8 mouse cellular contexts compared by ENCODE assay signal in genomic region chr1:134063773-134064125, GRCm38 (mm10). TPM values are rescaled to one million over a fixed set of nuclear protein-coding genes. Genes with fewer than 3 reads are reported as not detected.
DNase-seq lines count a peak whose midpoint lies in the region; TF ChIP-seq lines count a peak whose summit lies in the region.

No protein-coding gene starts in this region.

- H3K27ac ChIP-seq in embryonic facial prominence, embryonic 10.5 days (replicated peaks): peak overlapping the region; percentile 94
- H3K27ac ChIP-seq in liver, adult 2 months (replicated peaks; ENCODE audit: insufficient read depth, low read depth, low read length): peak overlapping the region; percentile 78

- peaks cover 90% of the 10 kb centered on the region for H3K4me1 ChIP-seq in embryonic facial prominence, embryonic 10.5 days
- peaks cover 20% of the 10 kb centered on the region for H3K4me1 ChIP-seq in liver, adult 2 months (ENCODE audit: control insufficient read depth, insufficient read depth, low read length)

- peak overlapping the region; percentile 44 for H3K4me3 ChIP-seq in embryonic facial prominence, embryonic 10.5 days
- peak overlapping the region; percentile 35; the same call in 1 of the 2 replicates for H3K4me3 ChIP-seq in liver, adult 2 months (ENCODE audit: insufficient read depth, low read depth, low read length)

- no peak for TF ChIP-seq CTCF in liver, adult 2 months (IDR thresholded peaks at IDR 0.05; ENCODE audit: low read depth, low read length)

- peak overlapping the region; percentile 65 for H3K9ac ChIP-seq in liver, adult 2 months (ENCODE audit: low read depth, low read length)

- peak; percentile 68 to 71 for DNase-seq in B cell, adult 2 months
- no peak for DNase-seq in embryonic facial prominence, embryonic 10.5 days (ENCODE audit: low spot score)
- DNase-seq in heart, postnatal 36 days: peak; percentile 57 to 61
- no peak for DNase-seq in liver, adult 2 months (ENCODE audit: extremely low read depth, low read depth, low spot score)
- peak; percentile 72 for DNase-seq in naive thymus-derived CD4-positive, alpha-beta T cell, adult 2 months (ENCODE audit: low read depth)
- no peak for DNase-seq in gastrocnemius, postnatal 36 days
- no peak for DNase-seq in cerebellum, postnatal 36 days
- DNase-seq in cerebellum, adult 8-10 months: no peak

- no peaks in the 10 kb centered on the region for H3K9me3 ChIP-seq in embryonic facial prominence, embryonic 10.5 days

- intact Hi-C loops in heart, postnatal 36 days (cut with DNase I): no loop called here
- intact Hi-C loops in gastrocnemius, postnatal 36 days (cut with DNase I): no loop called here

- no peaks in the 10 kb centered on the region for H3K79me2 ChIP-seq in liver, adult 2 months (ENCODE audit: control insufficient read depth, insufficient read depth, low read length)

- TF ChIP-seq POLR2A in liver, adult 2 months (IDR thresholded peaks at IDR 0.05; ENCODE audit: extremely low read depth, insufficient read depth, low read length): no peak

- H3K27me3 ChIP-seq in embryonic facial prominence, embryonic 10.5 days (replicated peaks; ENCODE audit: low read depth, poor library complexity, severe bottlenecking): peaks cover 11% of the 10 kb centered on the region; the same call in 1 of the 2 replicates
- no peaks in the 10 kb centered on the region for H3K27me3 ChIP-seq in liver, adult 2 months (ENCODE audit: control insufficient read depth, insufficient read depth, low read length)

- WGBS in embryonic facial prominence, embryonic 10.5 days: 12% methylated on average over 9 of the region's 9 CpGs
- 34% methylated on average over 9 of the region's 9 CpGs for WGBS in liver, adult 2 months

- H3K36me3 ChIP-seq in embryonic facial prominence, embryonic 10.5 days (replicated peaks): no peaks in the 10 kb centered on the region
- no peaks in the 10 kb centered on the region for H3K36me3 ChIP-seq in liver, adult 2 months (ENCODE audit: control insufficient read depth, insufficient read depth, low read length)

RNA-seq across cellular contexts. Expression of gene Btg2, which starts 15.2 kb away (rescaled TPM):
- 32.5 and 40.4 TPM in 2 replicates for polyA plus RNA-seq in embryonic facial prominence, embryonic 10.5 days (2016; fragmentation: Nextera tagmentation; extraction: Ambion mirVana)
- 10 to 100 TPM; 26.6 to 61.0 TPM for total RNA-seq in heart, postnatal 36 days (2021)
- total RNA-seq in liver, adult 2 months (2014; rRNA removed): 7.0 and 10.1 TPM in 2 replicates
- 5.6 and 6.9 TPM in 2 replicates for polyA plus RNA-seq in liver, adult 2 months (2012; rRNA removed)
- 10 to 100 TPM; 31.5 to 54.9 TPM for total RNA-seq in gastrocnemius, postnatal 36 days (2021)

RNA-seq across cellular contexts. Expression of gene Fmod, which starts 26.7 kb away (rescaled TPM):
- polyA plus RNA-seq in embryonic facial prominence, embryonic 10.5 days (2016; fragmentation: Nextera tagmentation; extraction: Ambion mirVana): 2.0 and 2.2 TPM in 2 replicates
- total RNA-seq in heart, postnatal 36 days (2021): 10 to 100 TPM in 1 of 2 experiments, 1 to 10 TPM in 1; 8.6 to 13.2 TPM
- total RNA-seq in liver, adult 2 months (2014; rRNA removed): 0.46 and 0.54 TPM in 2 replicates
- 0.99 and 1.6 TPM in 2 replicates for polyA plus RNA-seq in liver, adult 2 months (2012; rRNA removed)
- total RNA-seq in gastrocnemius, postnatal 36 days (2021): 10 to 100 TPM; 80.2 to 86.9 TPM

RNA-seq across cellular contexts. Expression of gene Chit1, which starts 47.3 kb away (rescaled TPM):
- 0.09 TPM in 1 of 2 replicates, not detected in the other for polyA plus RNA-seq in embryonic facial prominence, embryonic 10.5 days (2016; fragmentation: Nextera tagmentation; extraction: Ambion mirVana)
- not detected for total RNA-seq in heart, postnatal 36 days (2021)
- not detected in 2 replicates for total RNA-seq in liver, adult 2 months (2014; rRNA removed)
- not detected in 2 replicates for polyA plus RNA-seq in liver, adult 2 months (2012; rRNA removed)
- total RNA-seq in gastrocnemius, postnatal 36 days (2021): not detected

Comparison
In these comparisons a context has a peak if more than half of its experiments do, and no peak if none do; other contexts are left out.
1. DNase-seq: peak in B cell, adult 2 months (2 of 2), heart, postnatal 36 days (2 of 2) and naive thymus-derived CD4-positive, alpha-beta T cell, adult 2 months (single experiment); none in embryonic facial prominence, embryonic 10.5 days (single experiment), liver, adult 2 months (single experiment), gastrocnemius, postnatal 36 days (0 of 2), cerebellum, postnatal 36 days (0 of 2) and cerebellum, adult 8-10 months (single experiment).
2. RNA of gene Fmod, which starts 26.7 kb away (total RNA-seq): 80.2 to 86.9 TPM in gastrocnemius, postnatal 36 days; 8.6 to 13.2 TPM in heart, postnatal 36 days and 0.46 to 0.54 TPM in liver, adult 2 months; every median in the first group is over 4 times any median in the second.